Mouse (Mus musculus): Measurements from ENCODE around the gene Rhebl1.

Gene Rhebl1

DNA sequence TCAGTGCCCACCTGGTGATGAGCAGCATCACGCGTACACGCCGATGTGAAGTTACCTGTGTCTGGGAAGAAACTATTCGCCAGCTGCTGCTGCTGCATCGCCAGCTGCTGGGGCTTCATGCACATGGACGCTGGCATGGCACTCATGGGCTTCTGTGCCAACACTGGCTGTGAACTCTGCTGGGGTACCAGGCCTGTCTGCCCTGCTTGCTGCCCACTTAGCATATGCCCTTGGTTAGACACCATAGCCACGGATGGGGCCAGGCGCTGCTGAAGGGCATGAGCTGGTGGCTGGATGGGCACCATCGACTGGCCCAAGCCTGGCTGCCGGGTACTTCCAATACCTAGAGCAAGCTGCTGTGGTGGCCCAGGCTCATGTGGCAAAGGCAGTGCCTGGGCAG lies 45.2 kb downstream of the Rhebl1 start:
- DNase-seq, result no peak

DNA sequence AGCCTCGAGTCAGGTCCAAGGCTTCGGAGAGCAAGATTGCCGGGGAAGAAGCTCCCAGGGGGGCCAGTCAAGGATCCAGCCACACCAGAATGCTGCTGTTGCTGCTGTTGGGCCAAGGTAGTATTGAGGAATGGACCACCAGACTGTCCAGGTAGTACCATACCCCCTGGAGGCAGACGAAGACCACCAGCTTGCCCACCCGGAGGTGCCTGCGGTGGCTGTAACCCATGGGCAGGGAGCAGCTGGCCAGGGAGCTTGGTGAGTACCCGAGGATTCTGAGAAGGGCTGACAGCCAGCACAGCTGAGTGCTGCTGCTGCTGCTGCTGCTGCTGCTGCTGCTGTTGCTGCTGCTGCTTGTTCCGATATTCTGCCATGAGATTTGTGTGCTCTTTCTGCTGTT lies 48.2 kb downstream of the Rhebl1 start:
- no peak for DNase-seq

DNA sequence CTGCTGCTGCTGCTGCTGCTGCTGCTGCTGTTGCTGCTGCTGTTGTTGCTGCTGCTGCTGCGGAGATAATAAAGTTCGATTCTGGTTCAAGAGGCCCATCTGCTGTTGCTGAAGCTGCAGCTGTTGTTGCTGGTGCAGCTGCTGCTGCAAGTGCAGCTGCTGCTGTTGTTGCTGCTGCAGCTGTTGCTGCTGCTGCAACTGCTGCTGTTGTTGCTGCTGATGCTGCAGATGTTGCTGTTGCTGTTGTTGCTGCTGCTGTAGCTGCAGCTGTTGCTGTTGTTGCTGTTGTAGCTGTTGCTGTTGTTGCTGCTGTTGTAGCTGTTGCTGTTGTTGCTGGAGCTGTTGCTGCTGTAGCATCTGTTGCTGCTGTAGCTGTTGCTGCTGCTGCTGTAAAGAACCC lies 49.2 kb downstream of the Rhebl1 start:
- no peak for DNase-seq

DNA sequence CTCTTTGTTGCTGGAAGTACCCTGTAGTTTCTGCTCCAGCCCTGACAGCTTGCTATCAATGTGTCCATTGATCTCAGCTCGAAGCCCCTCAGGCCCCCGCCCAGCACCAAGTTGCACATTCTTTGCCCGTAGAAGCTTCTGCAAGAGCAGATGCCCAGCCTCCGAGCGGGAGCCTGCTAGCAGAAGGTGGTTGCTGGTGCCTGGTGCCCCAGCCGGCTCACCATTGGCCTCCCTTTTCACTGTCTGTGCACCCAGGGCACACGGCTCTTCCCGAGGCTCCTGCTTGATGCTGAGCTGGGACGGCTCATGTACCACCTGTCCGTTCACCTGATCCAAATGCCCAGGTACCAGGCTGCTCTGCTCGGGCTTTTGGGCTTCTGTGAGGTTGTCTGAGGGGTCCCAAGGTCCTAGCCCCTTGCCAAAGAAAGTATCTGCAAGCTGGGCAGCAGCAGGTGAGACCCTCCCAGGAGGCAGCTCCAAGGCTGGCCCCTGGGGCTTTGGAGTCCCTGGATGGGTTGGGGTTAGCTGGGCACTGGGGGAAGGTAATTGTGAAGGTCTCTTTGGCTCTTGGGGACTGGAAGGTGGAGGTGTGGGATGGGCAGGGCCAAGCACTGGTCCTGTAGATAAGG lies 50.6 kb downstream of the Rhebl1 start:
- DNase-seq, result no peak

DNA sequence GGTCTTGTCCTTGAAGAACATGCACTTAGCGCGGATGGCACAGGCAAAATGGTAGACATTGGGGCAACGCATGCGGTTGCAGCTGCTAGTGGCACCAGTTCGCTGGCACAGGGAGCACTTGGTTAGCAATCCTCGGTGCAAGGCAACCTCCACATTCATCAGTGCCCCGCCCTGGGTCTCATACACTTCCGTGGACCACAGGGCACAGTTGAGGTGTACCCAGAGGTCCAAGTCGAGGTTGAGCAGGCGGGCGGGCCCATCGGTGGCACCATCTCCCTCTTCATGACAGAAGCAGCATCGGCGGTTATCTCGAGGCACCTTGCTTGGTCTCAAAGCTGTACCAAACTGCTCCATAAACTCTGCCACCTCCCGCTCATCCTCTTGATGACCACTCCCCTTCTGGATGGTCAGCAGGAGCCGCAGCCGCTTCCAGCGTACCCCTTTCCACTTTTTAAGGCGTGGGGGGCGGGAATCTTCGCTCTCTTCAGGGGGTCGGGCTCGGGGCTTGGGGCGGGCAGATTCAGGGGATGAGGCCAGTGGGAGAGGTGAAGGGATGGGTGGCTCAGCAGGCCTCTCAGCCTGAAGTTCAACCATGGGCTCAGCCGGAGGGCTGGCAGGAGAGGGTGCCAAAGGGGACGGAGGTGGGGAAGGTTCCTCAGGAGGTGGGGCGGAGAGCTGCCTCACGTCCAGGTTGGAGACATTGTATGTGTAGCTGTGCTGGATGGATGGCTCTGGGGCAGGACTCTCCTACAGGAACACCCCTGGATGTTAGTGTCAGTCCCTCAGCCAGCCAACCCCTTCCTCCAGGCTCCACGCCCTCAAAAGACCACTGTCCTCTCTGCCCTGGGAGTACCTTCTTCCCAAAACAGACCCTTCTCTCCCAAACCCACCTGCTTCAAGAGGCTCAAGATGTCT lies 54.4 kb downstream of the Rhebl1 start:
- DNase-seq, result no peak

DNA sequence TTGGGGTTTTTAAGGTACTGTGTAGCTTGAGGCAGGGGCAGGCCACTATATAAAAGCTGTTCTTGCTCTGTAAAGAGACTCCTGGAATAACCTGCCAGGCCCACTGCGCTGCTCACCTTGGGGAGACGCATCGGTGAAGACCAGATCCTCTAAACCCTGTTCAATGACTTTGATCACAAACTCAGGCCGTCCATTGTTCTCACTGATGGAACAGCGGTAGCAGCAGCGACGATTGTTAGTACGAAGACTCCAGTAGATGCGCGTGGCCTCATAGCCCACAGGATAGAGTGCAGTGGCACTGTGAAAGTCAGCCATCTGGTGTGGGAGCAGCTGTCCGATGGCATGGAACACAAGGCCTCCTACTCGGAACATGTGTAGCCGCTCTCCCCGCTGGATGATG lies 55.2 kb downstream of the Rhebl1 start:
- DNase-seq, result no peak

DNA sequence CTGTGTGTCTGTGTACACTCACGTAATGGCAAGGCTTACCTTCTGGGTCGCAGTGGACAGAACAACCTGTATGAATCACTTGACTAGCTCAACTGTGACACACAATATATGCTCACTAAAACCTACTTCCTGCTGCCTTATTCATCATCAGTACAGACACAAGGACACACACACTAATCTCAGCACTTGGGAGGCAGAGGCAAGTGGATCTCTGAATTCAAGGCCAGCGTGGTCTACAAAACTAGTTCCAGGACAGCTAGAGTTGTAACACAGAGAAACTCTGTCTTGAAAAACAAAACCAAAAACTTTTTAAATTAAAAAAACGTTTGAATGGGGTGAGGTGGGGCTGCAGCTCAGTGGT lies 56.6 kb downstream of the Rhebl1 start:
- DNase-seq, result no peak

DNA sequence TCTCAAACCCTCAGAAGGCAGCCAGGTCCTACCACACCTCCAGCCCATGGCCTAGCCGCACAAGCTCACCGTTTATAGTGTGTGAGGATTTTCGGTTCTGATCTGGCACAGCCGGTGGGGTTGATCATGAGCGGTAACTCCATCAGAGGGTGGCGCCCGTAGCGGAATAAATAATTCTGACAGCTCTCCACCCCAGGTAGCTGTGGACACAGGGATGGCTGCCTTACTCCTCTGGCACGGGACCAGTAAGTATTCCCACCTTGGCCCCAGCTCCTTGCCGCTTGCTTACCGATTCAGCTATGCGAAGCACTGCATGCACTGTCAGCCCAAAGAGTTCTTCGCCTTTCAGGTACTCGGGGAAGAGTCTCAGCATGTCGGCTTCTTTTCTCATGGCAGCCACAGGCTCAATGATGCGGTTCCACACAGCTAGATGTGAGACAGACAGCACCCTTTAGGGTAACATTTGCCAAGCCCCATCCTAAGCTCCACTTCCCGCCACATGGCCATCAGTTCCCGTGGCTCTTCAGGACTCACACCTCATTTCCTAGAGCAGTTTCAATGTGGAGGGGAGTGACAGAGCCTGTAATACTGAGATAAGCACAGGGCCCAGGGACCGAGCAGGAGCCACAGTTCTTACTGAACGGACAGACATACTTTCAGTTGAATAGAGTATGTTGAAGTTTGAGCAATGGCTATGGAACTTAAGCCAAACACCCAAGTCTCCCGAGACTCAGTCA lies 57.2 kb downstream of the Rhebl1 start:
- no peak for DNase-seq

DNA sequence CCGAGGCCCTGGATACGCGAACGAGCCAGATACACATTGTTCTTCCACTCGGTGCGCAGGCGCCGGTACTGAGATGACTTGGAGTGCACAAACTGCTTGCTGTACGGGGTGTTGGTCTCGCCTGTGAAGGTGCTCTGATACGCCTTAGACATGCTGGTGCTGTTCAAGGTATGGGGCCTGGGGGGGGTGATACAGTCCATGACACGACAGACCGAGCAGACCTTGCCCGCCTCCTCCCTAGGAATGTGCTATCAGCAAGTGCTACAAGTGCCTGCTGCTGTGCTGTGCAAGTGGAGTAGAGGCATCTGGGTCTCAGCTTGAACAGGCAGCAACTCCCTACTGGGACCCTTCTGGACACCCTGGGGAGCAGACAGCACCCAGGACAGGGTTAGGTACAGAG lies 59.0 kb downstream of the Rhebl1 start:
- DNase-seq, result no peak

DNA sequence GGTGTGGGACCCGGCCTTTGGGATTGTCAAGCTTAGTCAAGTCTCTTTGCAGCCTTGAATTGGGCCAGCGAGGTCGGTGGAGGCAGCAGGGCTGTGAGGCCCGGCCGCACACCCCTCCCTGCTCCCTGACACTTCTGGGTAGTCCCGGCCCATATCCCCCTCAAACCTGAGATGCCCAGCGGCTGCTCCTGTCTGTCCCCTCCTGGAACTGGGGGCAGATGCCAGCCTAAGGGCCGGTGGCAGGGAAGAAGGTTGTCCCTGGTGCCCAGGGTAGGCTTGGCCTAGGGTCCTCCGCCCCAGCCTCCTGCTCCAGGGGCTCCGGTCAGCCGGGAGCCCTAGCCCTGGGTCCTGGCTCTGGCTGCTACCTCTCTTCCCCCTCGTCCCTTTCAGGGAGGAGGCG lies 60.3 kb downstream of the Rhebl1 start:
- no peak for DNase-seq

DNA sequence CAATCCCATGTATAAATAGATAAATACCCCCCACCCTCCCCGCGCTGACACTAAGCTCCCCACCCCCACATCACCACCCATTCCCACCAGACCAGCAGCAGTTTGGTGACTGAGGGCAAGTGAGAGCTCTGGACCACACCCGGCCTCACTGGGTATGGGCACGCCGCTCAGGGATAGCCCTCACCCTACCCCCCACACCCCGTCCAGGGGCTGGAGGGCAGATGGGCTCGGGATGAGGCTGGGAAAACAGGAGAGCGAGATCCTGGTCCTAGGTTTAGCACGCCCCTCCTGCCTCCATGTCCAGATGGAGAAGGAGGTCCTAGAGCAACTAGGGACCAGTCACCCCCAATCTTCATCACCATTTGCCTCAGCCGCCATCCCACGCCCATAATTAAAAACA lies 61.1 kb downstream of the Rhebl1 start:
- DNase-seq, result no peak

DNA sequence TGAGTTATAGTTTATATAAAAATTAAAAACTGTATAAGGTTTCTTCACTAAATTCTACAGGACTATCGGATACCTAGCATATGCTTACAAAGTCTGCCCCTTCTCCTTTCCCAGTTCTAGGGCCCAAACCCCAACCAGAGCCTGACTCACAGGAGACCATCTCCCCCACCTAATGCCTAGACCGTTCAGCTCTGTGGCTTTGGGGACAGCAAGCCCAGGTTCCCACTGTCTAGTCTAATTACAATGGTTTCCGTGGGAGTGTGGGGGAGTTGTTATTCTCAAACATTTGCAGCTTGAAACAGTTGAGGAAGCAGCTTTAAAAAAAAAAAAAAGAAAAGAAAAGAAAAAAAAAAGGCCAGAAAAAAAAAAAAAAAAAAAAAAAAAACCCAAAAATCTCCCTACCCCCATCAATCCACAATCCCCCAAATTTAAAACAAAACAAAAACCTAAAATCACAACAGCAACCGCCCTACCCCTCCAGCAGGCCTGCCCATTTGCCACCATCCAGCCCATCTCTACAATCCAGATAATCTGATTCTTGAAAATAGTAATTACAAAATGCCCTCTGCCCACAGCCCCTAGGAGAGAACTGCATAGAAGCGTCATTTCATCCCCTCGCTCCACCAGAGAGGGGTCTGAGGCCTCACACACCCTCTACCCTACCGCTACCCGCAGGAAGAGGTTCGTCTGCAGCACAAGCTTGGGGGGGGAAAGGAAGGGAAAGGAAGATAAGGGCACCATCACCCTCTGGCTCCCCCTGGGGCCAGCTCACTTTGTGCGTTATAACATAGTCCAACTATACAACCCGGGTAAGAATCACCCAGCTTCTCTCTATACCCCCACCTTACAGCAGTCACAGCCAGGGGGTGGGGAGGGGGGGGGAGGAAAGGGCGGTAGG lies 61.9 kb downstream of the Rhebl1 start:
- DNase-seq, result no peak

DNA sequence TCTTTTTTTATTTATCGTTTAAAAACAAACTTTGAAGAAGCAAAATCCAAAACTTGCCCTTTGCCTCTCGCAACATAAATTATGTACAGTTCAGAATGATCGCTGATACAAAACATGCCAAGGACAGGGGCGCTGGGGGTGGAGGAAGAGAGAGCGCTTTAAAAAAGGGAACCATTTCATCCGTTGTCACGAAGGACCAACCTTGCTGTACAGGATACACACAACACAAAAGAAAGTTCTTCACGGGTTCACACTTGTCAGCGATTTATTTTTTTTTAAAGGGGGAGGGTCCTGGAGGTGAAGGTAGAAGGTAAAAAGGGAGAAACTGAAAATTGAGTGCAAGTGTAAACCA lies 62.7 kb downstream of the Rhebl1 start:
- DNase-seq, result no peak

DNA sequence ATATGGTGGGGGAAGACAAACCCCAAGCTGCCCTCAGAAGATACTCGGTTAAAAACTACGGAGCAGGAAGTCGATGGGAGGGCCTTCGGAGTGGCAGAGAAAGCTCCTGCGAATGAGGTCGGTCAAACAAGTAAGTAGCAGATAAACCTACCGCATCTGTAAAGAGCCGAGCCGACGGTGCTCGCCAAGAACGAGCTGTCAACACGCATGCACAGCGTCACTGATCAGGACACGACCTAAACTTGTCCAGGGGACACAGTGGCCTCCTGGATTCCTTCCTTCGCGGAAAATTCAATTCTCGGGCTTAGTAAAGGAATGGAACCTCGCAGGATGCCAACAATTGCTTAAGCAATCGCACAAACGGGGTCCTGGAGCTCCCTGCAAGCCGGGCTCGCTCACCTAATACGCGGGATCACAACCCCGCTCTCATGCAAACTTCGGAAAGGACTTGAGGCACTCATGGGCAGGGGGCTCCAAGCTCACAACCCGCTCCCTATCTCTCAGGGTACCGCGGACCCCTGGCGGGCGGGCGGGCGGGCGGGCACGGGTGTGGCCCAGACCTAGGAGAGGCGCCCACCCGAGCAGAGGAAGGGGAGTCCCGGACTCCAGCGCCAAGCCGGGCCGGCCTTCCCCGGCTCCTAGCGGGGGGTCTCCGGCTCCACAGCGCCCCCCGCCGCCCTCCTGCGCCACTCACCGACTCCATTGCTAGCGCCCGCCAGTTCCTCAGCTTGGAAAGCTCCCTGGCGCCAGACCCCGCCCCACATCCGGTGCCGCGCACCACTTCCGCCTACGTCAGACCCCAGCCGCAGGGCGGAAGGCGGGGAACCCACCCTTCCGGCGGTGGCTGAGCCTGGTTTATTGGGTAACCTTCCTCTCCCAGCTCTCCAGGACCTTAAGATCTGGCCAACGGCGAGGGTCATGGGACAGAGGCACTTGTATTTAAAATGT lies 63.3 kb downstream of the Rhebl1 start, which contains the start of gene Prkag1:
Gene Prkag1 (minus strand): TSS at position 786 of the 948 bp plus-strand sequence.
- DNase-seq, result peak; percentile 92
